ENCODE assay signal across 18 mouse cellular contexts in genomic region chr9:64098282-64098681, GRCm38 (mm10). TPM values are rescaled to one million over a fixed set of nuclear protein-coding genes. Genes with fewer than 3 reads are reported as not detected.
DNase-seq lines count a peak whose midpoint lies in the region; ATAC-seq and TF ChIP-seq lines count a peak whose summit lies in the region.
"Had no signal": no experiment of that assay in that cellular context is flagged by ENCODE, and none has a peak within 500 bp of the region (broad histone marks: within the 10 kb centered on the region; RNA-seq: fewer than 3 reads in every experiment).

No protein-coding gene starts in this region.

- H3K4me2 ChIP-seq in heart, embryonic 16.5 days (ENCODE audit: low read depth, low read length), result no peak overlapping the region
- no peak overlapping the region for H3K4me2 ChIP-seq in heart, embryonic 12.5 days
- no peak overlapping the region for H3K4me2 ChIP-seq in liver, embryonic 14.5 days (ENCODE audit: low read depth)
- H3K4me2 ChIP-seq in liver, embryonic 11.5 days, result no peak overlapping the region
- H3K4me2 ChIP-seq: forebrain, embryonic 15.5 days; midbrain, embryonic 12.5 days had no signal

- no peaks in the 10 kb centered on the region for H3K27me3 ChIP-seq in heart, embryonic 16.5 days (ENCODE audit: control insufficient read depth, insufficient read depth, low read length)
- H3K27me3 ChIP-seq in heart, embryonic 12.5 days (replicated peaks), result no peaks in the 10 kb centered on the region
- H3K27me3 ChIP-seq in liver, embryonic 14.5 days (ENCODE audit: control insufficient read depth, insufficient read depth, low read length), result no peaks in the 10 kb centered on the region
- no peaks in the 10 kb centered on the region for H3K27me3 ChIP-seq in liver, embryonic 11.5 days (replicated peaks; ENCODE audit: control insufficient read depth, insufficient read depth, low read length)
- H3K27me3 ChIP-seq in MEL (ENCODE audit: control insufficient read depth in 1 of 2, insufficient read depth in 2 of 2, low read length in 2 of 2), result no peaks in the 10 kb centered on the region; a peak in 1 of 4 replicates
- H3K27me3 ChIP-seq: forebrain, embryonic 15.5 days; midbrain, embryonic 12.5 days had no signal

- H3K4me1 ChIP-seq in heart, embryonic 16.5 days (ENCODE audit: control insufficient read depth, insufficient read depth, low read length), result peaks cover 12% of the 10 kb centered on the region
- peaks cover 22% of the 10 kb centered on the region for H3K4me1 ChIP-seq in heart, embryonic 12.5 days (replicated peaks)
- no peaks in the 10 kb centered on the region for H3K4me1 ChIP-seq in liver, embryonic 14.5 days (replicated peaks; ENCODE audit: control insufficient read depth in 2 of 2, insufficient read depth in 2 of 2, low read length in 1 of 2)
- peaks cover 5% of the 10 kb centered on the region for H3K4me1 ChIP-seq in liver, embryonic 11.5 days (replicated peaks; ENCODE audit: control insufficient read depth, insufficient read depth, low read length)
- H3K4me1 ChIP-seq in MEL (ENCODE audit: control insufficient read depth in 1 of 2, insufficient read depth in 2 of 2, low read length in 2 of 2), result no peaks in the 10 kb centered on the region

- H3K9me3 ChIP-seq in heart, embryonic 16.5 days (replicated peaks; ENCODE audit: control insufficient read depth, low read length), result no peaks in the 10 kb centered on the region
- H3K9me3 ChIP-seq in heart, embryonic 12.5 days (replicated peaks), result no peaks in the 10 kb centered on the region
- H3K9me3 ChIP-seq in liver, embryonic 14.5 days (ENCODE audit: control insufficient read depth, low read length), result no peaks in the 10 kb centered on the region
- no peaks in the 10 kb centered on the region for H3K9me3 ChIP-seq in liver, embryonic 11.5 days (ENCODE audit: control insufficient read depth, low read length)
- no peaks in the 10 kb centered on the region for H3K9me3 ChIP-seq in MEL (replicated peaks; ENCODE audit: insufficient read depth, low read length)
- H3K9me3 ChIP-seq: forebrain, embryonic 15.5 days; midbrain, embryonic 12.5 days had no signal

- no peak for TF ChIP-seq EP300 in liver, embryonic 14.5 days (IDR thresholded peaks at IDR 0.05; ENCODE audit: low read depth)
- no peak for TF ChIP-seq EP300 in MEL (IDR thresholded peaks at IDR 0.05; ENCODE audit: low read depth in 1 of 2, low read length in 2 of 2)

- peak; percentile 27 for TF ChIP-seq RAD21 in MEL (IDR thresholded peaks at IDR 0.05; ENCODE audit: low read depth, low read length)

- TF ChIP-seq POLR2A in MEL (IDR thresholded peaks at IDR 0.05; ENCODE audit: control insufficient read depth in 1 of 2, insufficient read depth in 1 of 2, low read depth in 1 of 2, low read length in 2 of 2, poor library complexity in 1 of 2), result no peak

- H3K9ac ChIP-seq in heart, embryonic 16.5 days (ENCODE audit: low read length), result peak overlapping the region; percentile 14; the same call in 1 of the 2 replicates
- H3K9ac ChIP-seq in heart, embryonic 12.5 days, result no peak overlapping the region
- H3K9ac ChIP-seq in liver, embryonic 14.5 days (replicated peaks), result no peak overlapping the region
- H3K9ac ChIP-seq in liver, embryonic 11.5 days (ENCODE audit: low read depth, low read length), result no peak overlapping the region
- no peak overlapping the region for H3K9ac ChIP-seq in MEL (ENCODE audit: control insufficient read depth, low read depth, low read length, poor library complexity, severe bottlenecking)
- H3K9ac ChIP-seq: forebrain, embryonic 15.5 days; midbrain, embryonic 12.5 days had no signal

- H3K27ac ChIP-seq in heart, embryonic 16.5 days (ENCODE audit: low read length), result no peak overlapping the region
- no peak overlapping the region for H3K27ac ChIP-seq in heart, embryonic 12.5 days (ENCODE audit: poor library complexity, severe bottlenecking)
- H3K27ac ChIP-seq in liver, embryonic 14.5 days, result no peak overlapping the region
- H3K27ac ChIP-seq in liver, embryonic 11.5 days (ENCODE audit: low read depth, low read length), result no peak overlapping the region
- no peak overlapping the region for H3K27ac ChIP-seq in MEL (ENCODE audit: control insufficient read depth, low read depth, low read length)
- H3K27ac ChIP-seq: forebrain, embryonic 15.5 days; midbrain, embryonic 12.5 days had no signal

- H3K79me2 ChIP-seq in MEL (ENCODE audit: control insufficient read depth, insufficient read depth, low read length, poor library complexity), result no peaks in the 10 kb centered on the region

- H3K4me3 ChIP-seq in heart, embryonic 16.5 days (ENCODE audit: low read length), result no peak overlapping the region
- H3K4me3 ChIP-seq in heart, embryonic 12.5 days, result no peak overlapping the region
- no peak overlapping the region for H3K4me3 ChIP-seq in liver, embryonic 14.5 days (ENCODE audit: insufficient read depth in 1 of 2, low read depth in 2 of 2, low read length in 2 of 2)
- no peak overlapping the region for H3K4me3 ChIP-seq in liver, embryonic 11.5 days (ENCODE audit: low read depth, low read length)
- no peak overlapping the region for H3K4me3 ChIP-seq in MEL (ENCODE audit: control insufficient read depth in 1 of 2, insufficient read depth in 1 of 2, low read depth in 2 of 2, low read length in 2 of 2)
- H3K4me3 ChIP-seq: forebrain, embryonic 15.5 days; midbrain, embryonic 12.5 days had no signal

- no peak for ATAC-seq in heart, embryonic 16.5 days (replicated peaks; ENCODE audit: extremely low read depth, insufficient read depth, low FRiP score)
- ATAC-seq in heart, embryonic 12.5 days (ENCODE audit: insufficient number of reproducible peaks, low FRiP score), result no peak
- no peak for ATAC-seq in liver, embryonic 14.5 days (ENCODE audit: insufficient read depth)
- no peak for ATAC-seq in liver, embryonic 11.5 days (replicated peaks; ENCODE audit: low FRiP score)
- no peak for ATAC-seq in megakaryocyte, adult 5-6 weeks (ENCODE audit: poor library complexity, severe bottlenecking)
- no peak for ATAC-seq in granulocyte monocyte progenitor cell, adult 5-6 weeks (replicated peaks; ENCODE audit: poor library complexity, severe bottlenecking)
- ATAC-seq: forebrain, embryonic 15.5 days had no signal

- 66% methylated on average over 4 of the region's 4 CpGs for WGBS in heart, embryonic 16.5 days
- WGBS in heart, embryonic 12.5 days, result 51% methylated on average over 4 of the region's 4 CpGs
- WGBS in liver, embryonic 14.5 days (ENCODE audit: insufficient replicate concordance), result 62% methylated on average over 4 of the region's 4 CpGs
- WGBS in liver, embryonic 11.5 days, result 78% methylated on average over 4 of the region's 4 CpGs

- no peak for DNase-seq in liver, embryonic 14.5 days (ENCODE audit: low read depth in 3 of 3, low spot score in 3 of 3)
- DNase-seq in liver, embryonic 11.5 days (ENCODE audit: low spot score), result no peak
- DNase-seq in MEL (ENCODE audit: low read depth, low spot score), result no peak
- peak; percentile 42 for DNase-seq in lung, postnatal 25 days (ENCODE audit: low spot score)
- DNase-seq: cerebellum, postnatal 14 days; gastrocnemius, postnatal 14 days; heart, postnatal 14 days had no signal

- H3K36me3 ChIP-seq in heart, embryonic 16.5 days (ENCODE audit: control insufficient read depth, insufficient read depth), result no peaks in the 10 kb centered on the region
- H3K36me3 ChIP-seq in heart, embryonic 12.5 days, result no peaks in the 10 kb centered on the region
- no peaks in the 10 kb centered on the region for H3K36me3 ChIP-seq in liver, embryonic 14.5 days (replicated peaks; ENCODE audit: control insufficient read depth, insufficient read depth, low read depth)
- H3K36me3 ChIP-seq in liver, embryonic 11.5 days (ENCODE audit: control insufficient read depth, insufficient read depth, low read length), result no peaks in the 10 kb centered on the region
- H3K36me3 ChIP-seq in MEL (ENCODE audit: control insufficient read depth in 1 of 2, insufficient read depth in 2 of 2, low read length in 2 of 2), result no peaks in the 10 kb centered on the region
- H3K36me3 ChIP-seq: forebrain, embryonic 15.5 days; midbrain, embryonic 12.5 days had no signal

- TF ChIP-seq CTCF in liver, embryonic 14.5 days (IDR thresholded peaks at IDR 0.05; ENCODE audit: low read depth), result peak; percentile 51
- TF ChIP-seq CTCF in MEL (IDR thresholded peaks at IDR 0.05 in 2 of 3, conservative IDR thresholded peaks at IDR 0.05 in 1 of 3; ENCODE audit: control insufficient read depth in 1 of 3, insufficient read depth in 1 of 3, low read depth in 2 of 3, low read length in 3 of 3, poor library complexity in 1 of 3, severe bottlenecking in 1 of 3), result peak in 2 of 3 experiments; percentile 27 to 30; a peak in 3 of 6 replicates

TF ChIP-seq in MEL, 35 proteins besides CTCF, POLR2A, EP300 and RAD21:
- TF ChIP-seq SMC3 (IDR thresholded peaks at IDR 0.05; ENCODE audit: low read depth, low read length) (peak; percentile 24), POLR2AphosphoS5 (IDR thresholded peaks at IDR 0.05; ENCODE audit: borderline replicate concordance, low read depth, low read length) (no peak), HCFC1 (IDR thresholded peaks at IDR 0.05; ENCODE audit: low read depth, low read length) (no peak), ELF1 (IDR thresholded peaks at IDR 0.05; ENCODE audit: low read depth, low read length) (no peak), POLR2AphosphoS2 (IDR thresholded peaks at IDR 0.05; ENCODE audit: low read length) (no peak)

RNA-seq across cellular contexts. Expression of gene Lctl, which starts 18.7 kb away (rescaled TPM):
- not detected in 2 replicates for polyA plus RNA-seq in heart, embryonic 16.5 days (2015; fragmentation: Nextera tagmentation; extraction: Ambion mirVana)
- 0.14 TPM in 1 of 2 replicates, not detected in the other for polyA plus RNA-seq in heart, embryonic 12.5 days (2016; fragmentation: Nextera tagmentation; extraction: Ambion mirVana)
- 0.02 TPM in 1 of 2 replicates, not detected in the other for polyA plus RNA-seq in liver, embryonic 14.5 days (2012; rRNA removed)
- polyA plus RNA-seq in liver, embryonic 14.5 days (2014; fragmentation: Nextera tagmentation; extraction: Ambion mirVana), result not detected in 2 replicates
- not detected in 2 replicates for polyA plus RNA-seq in liver, embryonic 11.5 days (2014; fragmentation: Nextera tagmentation; extraction: Ambion mirVana)
- total RNA-seq in MEL (2012; rRNA removed), result 0.46 and 0.54 TPM in 2 replicates
- not detected for polyA plus RNA-seq in MEL (2012; ENCODE audit: insufficient read depth in 1 of 2, insufficient read length in 2 of 2, low read depth in 1 of 2, low replicate concordance in 2 of 2, missing spikeins in 1 of 2)
- total RNA-seq in megakaryocyte, adult 5-6 weeks (2015), result not detected in 2 replicates
- not detected in 2 replicates for total RNA-seq in megakaryocyte, adult 5-6 weeks (2017)
- total RNA-seq in granulocyte monocyte progenitor cell, adult 5-6 weeks (2014; fragmentation: Nextera tagmentation), result not detected in 2 replicates
- total RNA-seq in granulocyte monocyte progenitor cell, adult 5-6 weeks (2017), result 0.15 and 0.39 TPM in 2 replicates
- total RNA-seq: layer of hippocampus, adult 18-20 months; left cerebral cortex, postnatal 10 days had no signal
- polyA plus RNA-seq: embryonic facial prominence, embryonic 14.5 days; forebrain, embryonic 15.5 days; intestine, embryonic 14.5 days; liver, embryonic 16.5 days; midbrain, embryonic 12.5 days had no signal
